Mouse (Mus musculus) spleen, adult 12 weeks (tissue): ENCODE data around the gene Asb14.

Experiments
- DNase-seq: peaks from one replicate; pipeline ENCODE4 v3.0.0; 2022; ENCODE audit warnings: low spot score

The Asb14 gene

DNA sequence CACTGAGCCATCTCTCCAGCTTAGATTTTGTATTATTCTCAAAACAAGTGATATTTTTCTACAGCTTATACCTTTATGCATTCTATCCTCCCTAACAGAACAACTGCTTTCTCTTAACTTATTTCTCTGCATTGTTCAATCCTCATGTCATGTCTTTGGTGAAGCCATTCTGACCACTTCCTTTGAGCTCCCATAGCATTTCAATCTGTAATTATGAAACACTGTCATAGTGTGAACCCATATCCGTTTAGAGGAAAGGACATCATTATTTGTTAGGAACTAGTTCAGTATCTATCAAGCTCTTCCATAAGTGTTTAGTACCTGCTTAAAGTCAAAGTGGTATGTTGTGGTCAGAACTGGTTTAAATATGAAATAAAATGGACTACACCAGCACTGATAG lies 66.2 kb downstream of the Asb14 start:
- no peak for DNase-seq
